Mouse (Mus musculus) 416B (cell line): ENCODE measurements at regions not wholly inside any gene's neighbourhood (a gene's known extent, or its start where the extent isn't known, plus 50 kb on each side); places are given as distances from the start of the nearest gene placed in this dataset.
A peak's percentile ranks its signal among the peaks of the same experiment; 100 is the strongest.
"Not testable (repeated sequence)": the region's sequence is repeated elsewhere in the genome, so short reads cannot be mapped to it uniquely, and the experiment has no call there.

ENCODE experiments used
- DNase-seq: peaks from one replicate; pipeline ENCODE4 v3.0.0; 2011; ENCODE audit warnings: low read depth

DNA sequence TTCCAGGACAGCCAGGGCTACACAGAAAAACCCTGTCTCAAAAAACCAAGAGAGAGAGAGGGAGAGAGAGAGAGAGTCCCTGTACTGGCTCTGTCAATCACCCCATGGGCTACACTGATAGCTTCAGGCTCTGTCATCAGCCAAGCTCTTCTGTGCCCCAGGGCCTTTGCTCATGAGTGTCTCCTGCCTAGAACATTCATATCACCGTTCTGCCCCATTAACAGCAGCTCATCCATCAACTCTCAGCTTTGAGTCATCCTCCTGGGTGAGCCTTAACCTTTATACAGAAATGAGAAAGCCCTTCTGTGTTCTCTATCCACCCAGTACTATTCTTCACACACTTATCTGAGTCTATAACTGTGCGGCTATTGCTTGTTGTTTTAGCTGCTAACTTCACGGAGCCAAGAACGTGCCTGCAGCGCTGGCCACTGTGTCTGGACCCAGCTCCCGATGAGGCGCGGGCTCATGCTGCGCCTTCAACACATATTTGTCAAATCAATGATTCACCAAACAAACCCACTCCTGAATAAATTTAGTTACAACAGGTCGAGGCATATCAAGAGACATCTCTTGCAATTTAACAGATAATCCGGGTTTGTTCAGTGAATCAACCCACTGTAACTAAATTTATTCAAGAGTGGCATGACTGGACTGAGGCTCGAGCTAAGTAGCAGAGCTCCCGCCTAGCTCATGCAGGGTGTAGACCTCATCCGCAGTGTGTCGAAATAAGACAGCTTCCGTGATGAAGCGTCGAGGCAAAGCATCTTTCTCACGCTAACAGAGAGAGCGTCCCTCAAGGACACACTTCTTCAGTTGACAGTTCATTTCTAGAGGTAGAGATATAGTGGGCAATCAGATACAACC, 152.1 kb downstream of the Katnal1 start:
- no peak for DNase-seq

DNA sequence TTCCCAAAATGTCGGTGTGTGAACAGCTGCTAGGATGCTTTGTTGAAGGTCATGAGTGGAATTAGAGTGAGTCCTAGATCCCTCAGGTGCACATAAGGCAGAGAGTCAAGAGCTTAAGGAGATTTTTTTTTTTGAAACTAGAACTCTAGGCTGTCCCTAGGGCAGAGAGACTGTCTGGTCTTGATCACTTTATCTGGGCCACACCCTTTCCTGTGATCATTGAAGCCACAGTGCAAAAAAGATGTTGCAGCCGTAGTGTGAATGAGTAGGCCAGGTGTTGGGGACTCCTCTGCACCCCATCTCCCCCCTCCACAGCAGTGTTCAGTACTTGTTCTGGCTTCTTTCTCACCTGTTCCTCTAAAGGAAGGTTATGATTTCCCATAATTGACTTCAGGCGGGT, 153.9 kb downstream of the Katnal1 start:
- no peak for DNase-seq

DNA sequence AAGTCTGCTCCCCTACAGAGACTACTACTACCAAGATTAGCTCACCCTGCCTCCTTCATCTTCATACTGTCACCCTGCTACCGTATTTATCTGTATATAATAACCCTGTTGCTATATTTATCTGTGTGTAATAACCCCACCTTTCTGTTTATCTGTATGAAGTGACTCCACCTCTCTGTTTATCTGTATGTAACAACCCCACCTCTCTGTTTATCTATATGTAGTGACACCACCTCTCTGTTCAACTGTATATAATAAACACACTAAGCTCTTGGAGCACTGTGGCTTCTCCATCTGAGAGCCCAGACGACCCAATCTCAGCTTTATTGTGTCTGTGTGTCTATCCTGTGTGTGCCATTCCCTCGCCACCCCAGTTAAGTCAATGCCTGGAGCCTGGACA, 154.7 kb downstream of the Katnal1 start:
- DNase-seq, result no peak

DNA sequence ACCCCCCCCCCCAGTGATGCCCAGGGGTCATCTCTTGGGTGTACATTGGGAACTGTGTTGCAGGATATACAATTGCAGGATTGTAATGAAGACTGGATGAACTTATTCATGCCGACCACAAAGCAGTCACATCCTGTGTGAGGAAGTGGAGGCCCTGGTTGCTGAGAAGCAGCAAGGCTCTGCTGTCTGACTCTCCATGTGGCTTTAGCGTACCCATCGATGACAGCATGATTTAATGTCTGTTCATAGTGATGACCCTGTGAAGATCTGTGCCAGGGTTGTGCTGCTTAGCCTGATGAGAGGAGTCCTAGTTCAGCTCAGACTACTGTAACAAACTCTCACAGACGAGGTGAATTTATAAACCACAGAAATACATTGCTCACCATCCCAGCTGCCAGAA, 159.7 kb downstream of the Katnal1 start:
- peak; percentile 86 for DNase-seq

DNA sequence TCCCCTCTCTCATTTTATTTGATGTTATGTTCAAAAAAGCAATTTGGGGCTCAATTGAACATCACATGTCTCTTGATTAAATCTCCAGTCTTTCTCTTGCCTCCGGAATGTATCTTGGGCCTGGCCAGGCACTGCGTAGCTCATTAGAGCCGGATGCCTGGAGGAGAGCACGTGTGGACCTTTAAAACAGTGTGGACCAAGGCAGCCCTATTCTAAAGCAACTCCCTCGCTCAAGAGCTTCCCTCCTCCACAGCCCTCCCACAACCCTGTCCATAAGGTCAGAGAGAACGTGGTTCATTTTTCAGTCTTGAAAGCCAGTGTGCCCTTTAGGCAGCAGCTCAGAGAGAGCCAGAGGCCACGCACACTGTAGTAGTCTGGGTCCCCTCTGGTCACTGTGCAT, 160.8 kb downstream of the Katnal1 start:
- DNase-seq, result no peak

DNA sequence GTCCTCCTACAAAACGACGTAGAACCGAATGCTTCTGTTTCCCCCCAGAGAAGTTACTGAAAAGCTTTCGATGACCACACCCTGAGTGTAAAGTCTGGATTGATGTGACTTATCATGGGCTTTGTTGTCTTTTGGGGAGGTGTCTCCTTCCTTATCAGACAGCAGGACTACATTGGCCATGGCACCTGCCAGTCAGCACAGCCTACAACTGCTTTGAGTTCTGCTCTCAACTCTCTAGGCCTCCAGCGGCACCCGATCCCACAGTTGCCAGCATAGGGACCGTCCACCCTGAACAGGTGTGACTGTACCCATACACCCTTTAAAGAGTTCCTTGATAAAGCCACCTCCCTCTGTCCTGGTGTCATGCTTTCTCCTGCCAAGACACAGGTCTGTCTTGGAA, 163.1 kb downstream of the Katnal1 start:
- DNase-seq, result no peak

DNA sequence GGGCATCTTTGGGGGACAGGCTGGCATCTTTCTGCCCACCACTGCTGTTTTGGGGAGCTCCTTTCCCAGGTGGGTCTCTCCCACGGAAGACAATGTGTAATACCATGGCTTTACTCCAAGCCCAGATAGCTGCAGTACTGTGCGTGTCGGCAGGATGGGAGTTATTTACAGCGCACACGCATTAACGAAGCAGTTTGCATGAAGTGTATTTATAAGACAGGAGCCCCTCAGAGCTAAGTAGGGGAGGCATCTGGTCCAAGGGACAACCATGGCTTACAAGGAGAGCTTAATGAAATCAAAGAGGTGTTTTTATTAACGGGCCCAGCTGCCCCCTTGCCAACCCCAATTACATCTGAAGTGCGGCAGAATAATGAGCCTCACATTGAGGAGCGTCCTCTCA, 169.0 kb downstream of the Katnal1 start:
- DNase-seq, result no peak

DNA sequence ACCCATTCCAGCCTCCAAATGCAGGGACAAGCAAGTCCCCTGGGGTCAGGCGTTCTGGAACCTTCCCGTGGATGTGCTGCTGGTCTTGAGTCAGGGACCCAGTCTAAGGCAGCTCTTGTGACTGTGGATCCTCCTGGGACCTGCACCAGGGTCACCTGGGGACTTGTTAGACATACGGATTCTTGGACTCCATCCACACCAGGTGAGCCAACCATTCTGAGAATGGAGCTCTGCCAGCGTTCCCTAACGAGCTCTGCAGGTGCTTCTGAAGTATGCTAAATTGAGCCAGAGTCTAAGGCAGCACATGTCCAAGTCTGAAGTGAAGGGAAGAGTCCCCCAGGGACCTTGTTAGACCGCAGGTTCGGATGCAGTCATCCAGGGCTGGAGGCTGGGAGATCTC, 170.3 kb downstream of the Katnal1 start:
- no peak for DNase-seq

DNA sequence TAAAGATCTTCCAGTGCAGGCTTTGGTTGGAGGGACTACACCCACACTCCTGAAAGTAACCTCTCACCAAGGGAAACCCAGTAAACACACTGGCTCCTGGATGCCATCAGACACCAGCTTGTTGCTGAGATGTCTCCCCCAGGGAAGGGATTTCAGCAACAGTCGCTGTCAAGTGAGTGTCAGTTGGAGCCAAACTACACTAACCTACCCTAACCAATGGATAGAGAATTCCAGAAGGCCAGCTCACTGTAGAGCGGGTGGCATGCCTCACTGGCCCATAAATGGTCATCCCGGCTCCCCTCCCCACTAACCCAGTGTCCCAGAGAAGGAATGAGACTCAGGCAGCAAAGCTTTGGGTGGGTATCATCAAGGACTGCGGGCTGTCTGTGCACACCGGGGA, 171.4 kb downstream of the Katnal1 start:
- no peak for DNase-seq

DNA sequence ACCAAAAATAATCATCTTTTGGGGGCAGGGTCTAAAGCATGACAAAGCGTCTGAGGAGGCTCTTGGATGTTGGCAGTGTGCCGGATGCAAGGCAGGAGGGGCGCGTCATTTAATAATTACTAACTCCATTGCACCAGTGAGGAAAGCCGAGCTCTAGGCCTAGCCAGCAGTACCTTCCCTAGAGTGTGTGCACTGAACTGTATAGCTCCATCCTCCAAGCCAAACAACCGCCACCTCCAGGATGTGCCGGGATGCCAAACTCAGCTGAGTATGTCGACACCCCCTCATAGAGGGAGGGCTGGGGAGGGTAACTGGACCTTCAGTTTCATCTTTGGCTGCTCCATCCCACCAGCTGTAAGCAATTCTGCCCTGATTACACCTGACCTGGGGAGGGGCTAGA, 171.9 kb downstream of the Katnal1 start:
- no peak for DNase-seq

DNA sequence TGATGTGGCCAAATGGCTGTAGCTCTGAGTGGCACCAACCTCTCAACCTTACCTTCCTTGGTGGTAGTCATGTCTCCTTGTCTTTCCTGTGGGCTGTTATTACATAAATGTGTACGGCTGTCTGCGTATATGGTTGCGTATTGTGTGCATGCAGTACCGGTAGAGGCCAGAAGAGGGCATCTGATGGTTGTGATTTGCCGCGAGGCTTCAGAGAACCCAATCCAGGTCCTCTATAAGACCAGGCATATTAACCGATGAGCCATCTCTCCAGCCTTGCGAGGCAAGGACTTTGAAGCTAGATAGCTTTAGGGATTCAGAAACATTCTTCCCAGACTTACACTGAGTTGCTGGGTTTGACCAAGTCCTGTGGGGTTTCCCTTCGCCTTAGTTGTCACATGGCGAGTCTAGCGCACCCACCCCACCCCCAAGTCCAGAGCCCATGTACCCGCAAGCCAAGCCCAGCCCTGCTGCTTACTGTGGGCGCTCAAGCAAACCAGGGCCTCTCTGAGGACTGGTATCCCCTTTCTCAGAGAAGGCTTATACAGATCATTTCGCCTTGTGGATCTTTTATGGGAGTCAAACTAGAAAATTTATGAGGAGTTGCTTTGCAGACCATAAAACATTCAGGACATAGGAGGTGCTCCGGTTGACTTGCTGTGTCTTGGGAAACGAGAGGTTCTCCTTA, 172.7 kb downstream of the Katnal1 start:
- DNase-seq, result peak; percentile 40

DNA sequence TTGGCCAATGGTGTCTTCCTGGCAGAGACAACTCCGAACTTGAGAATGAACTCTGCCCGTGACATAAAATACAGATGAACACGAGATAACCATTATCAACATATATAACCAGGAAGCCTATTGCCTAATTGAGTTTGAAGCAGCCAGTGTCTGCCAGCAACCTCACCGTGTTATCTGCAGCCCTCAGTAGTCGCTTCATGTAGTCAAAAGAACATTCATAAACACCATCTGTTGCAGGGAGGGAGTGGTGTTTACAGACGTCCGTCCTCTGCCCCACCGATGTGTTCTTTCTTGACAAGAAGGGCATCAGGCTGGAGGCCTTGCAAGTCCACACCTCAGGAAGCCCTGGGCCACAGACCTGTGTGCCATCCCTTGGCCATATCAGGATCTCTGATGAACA, 173.3 kb downstream of the Katnal1 start:
- DNase-seq, result no peak

DNA sequence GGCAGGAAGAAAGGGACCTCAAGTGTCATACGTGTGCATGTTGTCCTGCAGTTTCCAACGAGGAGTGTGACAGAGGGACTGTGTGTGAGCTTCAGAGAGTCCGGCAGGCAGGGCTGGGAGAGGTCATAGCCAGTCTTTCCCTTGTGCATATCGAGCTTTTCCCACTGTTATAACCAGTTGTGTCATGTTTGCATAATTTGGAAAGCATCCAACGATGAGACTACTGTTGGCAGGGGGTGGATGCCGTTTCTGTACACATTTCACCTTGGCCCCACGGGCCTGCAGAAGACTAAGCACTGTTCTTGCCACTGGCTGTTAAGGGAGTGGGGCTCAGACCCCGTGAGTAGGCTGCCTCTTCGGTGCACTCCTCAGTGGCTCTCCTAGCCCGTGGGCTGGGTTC, 174.2 kb downstream of the Katnal1 start:
- no peak for DNase-seq

DNA sequence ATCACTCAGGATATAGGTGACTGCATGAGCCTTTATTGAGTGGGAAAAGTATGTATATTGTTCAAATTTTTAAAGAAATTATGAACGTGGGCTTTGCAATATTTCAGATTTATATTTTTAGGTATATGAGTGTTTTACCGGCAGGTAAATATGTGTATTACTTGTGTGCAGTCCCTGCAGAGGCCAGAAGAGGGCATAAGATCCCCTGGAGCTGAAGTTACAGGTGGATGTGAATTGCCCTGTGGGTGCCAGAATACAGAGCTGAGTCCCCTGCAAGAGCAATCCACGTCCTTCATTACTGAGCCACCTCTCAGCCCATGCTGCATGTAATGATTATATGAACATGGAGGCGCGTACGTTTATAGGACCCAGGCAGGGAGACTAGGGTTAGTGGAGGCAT, 174.8 kb downstream of the Katnal1 start:
- no peak for DNase-seq

DNA sequence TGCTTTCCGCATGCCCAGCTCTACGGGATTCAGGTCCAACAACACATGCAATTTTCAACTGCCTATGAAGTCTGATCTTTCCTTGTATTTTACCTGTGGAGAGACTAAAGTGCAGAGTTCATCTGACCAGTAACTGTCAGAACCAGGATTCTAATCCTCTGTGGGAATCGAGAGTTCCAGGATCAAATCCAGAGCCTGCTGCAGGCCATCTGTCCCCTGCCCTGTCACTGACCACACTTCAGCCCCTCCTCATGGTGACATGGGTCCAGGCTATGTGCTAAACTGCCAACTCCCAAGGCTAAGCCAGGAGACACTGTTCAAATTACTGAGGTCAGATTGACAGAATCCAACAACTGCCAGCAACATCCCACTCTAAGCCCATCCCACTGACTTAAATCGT, 175.7 kb downstream of the Katnal1 start:
- DNase-seq, result no peak

DNA sequence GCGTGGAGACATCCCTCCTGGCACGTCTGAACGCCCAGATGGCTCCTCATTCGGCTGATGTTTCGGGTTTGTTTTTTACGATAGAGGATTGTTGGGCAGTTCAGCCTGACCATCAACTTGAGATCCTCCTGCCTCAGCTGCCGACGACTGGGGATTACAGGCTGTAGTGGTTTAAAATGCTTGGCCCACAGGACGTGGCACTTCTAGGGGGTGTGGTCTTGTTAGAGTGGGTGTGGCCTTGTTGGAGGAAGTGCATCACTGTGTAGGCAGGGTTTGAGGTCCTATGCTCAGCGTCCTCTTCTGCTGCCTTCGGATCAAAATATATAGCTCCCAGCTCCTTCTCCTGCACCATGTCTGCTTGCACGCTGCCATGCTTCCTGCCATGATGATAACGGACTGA, 177.1 kb downstream of the Katnal1 start:
- no peak for DNase-seq

DNA sequence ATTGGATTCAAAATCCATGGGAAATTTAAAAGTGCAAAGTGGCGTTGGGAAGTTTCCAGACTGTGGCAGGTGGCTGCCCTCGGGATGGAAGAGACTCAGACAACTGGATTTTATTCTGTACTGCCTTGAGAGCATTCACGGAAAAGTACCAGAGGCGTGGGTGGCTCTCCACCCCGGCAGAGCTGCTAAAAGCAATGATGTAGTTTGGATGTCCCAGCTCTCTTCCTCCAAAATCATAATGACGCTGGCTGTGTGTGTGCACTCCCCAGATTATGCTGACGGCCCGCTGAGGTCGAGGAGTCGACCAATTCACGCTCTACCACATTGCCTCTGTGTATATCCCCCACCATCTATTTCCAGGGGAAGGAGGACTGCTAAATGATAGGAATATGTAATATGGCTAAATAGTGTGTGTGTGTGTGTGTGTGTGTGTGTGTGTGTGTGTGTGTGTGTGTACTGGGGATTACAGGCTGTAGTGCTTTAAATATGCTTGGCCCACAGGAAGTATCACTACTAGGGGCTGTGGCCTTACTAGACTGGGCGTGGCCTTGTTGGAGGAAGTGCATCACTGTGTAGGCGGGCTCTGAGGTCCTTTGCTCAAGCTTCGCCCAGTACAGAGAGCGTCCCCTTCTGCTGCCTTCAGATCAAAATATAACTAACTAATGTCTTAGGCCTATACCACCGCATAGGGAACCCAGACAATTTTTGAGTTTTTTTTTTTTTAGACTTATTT, 179.0 kb downstream of the Katnal1 start:
- DNase-seq, result peak; percentile 51

DNA sequence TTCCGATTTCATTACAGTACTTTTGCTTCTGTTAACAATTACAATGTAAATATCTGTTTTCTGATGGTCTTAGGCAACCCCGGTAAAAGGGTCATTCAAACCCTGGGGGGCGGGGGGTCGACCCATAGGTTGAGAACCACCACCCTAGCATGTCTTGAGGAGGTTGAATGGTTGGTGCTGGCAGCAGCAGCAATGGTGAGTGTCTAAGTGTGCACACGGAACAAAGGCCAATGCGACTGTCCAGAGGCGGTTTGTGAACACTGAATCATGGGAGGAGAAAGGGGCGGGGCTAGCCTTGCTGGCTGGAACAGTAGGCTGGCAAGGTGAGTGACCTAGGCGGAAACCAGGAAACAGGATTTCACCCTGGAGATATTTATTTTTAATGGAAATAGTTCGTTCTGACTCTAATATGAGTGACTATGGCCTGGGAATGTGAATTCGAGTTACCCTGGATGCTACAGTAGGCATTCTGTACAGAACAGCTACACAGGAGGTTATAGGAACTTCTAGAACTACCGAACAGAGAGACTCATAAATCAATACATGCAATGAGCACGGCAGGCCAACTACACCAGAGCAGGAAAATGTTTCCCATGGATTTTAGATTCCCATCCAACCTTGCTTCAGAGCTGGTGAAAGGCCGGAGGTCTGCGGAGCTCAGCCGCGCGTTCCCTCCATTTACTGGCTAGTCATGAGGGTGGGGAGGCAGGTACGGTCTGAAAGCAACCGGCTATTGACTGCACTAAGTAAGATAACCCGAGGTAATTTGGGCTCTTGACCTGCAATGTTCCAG, 181.0 kb downstream of the Katnal1 start:
- DNase-seq, result no peak

DNA sequence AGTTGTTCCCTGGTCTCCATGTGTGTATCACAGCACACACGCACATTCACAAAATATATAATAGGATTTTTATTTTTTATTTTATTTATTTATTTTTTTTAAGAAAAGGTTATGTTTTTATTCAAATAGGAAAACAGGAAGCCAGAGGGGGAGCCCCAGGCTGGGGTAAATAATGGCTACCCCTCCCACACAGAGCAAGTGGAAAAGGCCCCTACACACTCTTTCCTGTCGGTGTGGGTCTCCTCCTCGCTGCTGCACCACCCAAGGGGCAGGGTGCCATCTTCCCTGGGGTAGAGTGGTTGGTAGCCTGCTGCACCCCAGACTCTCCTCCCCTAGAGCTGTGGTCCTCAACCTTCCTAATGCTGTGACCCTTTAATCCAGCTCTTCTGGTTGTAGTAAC, 181.6 kb downstream of the Katnal1 start:
- no peak for DNase-seq

DNA sequence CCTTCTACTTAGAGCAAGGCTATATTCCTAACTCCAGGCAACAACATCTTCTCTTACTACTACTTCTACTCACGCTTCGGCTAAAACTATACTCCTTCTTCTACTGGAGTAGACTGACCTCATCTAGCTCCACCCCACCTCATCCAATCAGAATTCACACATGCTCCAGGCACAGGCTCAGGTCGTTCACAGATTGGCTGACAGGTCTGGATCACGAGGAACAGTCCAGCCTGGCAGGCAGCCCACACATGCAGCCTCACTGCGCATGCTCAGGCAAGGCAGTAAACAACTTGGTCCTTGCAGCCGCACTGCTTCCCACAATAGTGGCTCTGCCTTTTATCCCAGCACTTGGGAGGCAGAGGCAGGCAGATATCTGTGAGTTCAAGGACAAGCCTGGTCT, 182.4 kb downstream of the Katnal1 start:
- DNase-seq, result not testable (repeated sequence)

DNA sequence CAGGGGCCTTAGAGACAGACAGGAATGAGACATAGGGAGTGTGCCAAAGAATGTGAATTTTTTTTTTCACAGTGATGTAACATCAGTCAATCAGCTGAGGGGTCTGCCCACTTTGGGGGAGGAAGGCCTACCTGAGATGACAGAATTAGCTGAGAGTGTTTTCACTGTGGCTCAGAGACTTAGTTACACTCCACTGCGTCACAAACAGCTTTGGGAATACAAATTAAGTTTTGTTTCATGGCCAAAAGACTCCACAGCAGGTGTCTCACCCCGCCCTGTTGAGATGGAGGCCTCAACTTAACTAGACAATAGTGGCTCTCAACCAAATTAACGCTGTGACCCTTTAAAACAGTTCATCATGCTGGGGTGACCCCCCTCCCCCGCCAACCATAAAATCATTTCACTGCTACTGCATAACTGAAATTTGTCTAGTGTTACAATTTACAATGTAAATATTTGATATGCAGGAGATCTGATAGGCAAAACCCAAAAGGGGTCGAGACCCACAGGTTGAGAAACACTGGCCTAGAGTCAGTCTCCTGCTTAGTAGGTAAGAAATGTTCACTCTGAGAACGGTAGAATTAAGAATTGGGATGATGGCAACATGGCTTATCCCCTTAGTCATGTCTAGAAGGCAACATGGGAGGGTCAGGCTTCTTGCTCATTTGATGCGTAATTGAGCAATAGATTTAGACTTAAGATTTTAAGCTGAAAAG, 184.3 kb downstream of the Katnal1 start:
- DNase-seq, result no peak
